Mouse (Mus musculus) liver, embryonic 12.5 days (tissue): ENCODE data around the gene Sox11. TPM values are rescaled to one million over a fixed set of nuclear protein-coding genes. Genes with fewer than 3 reads are reported as not detected.

ENCODE experiments used
- ATAC-seq: fragments of 200-750 bp; cut with Nextera tagmentation; 2 replicates; pipeline ENCODE4 v1.8.0; 2017; ENCODE audit warnings: moderate number of reproducible peaks, mild to moderate bottlenecking, moderate library complexity
- H3K27ac ChIP-seq: fragments of 300-500 bp; sonication (generic); 2 replicates; pipeline ENCODE4 v1.5.1; 2016; ENCODE audit warnings: mild to moderate bottlenecking
- H3K27me3 ChIP-seq: fragments of 300-500 bp; sonication (generic); replicated peaks from 2 replicates; pipeline ENCODE4 v1.6.1; 2016; ENCODE audit warnings: mild to moderate bottlenecking, moderate library complexity
- H3K36me3 ChIP-seq: fragments of 300-500 bp; sonication (generic); 2 replicates; pipeline ENCODE4 v1.6.1; 2016; ENCODE audit warnings: mild to moderate bottlenecking, moderate library complexity
- H3K4me1 ChIP-seq: fragments of 300-500 bp; sonication (generic); 2 replicates; pipeline ENCODE4 v1.6.1; 2016
- H3K4me2 ChIP-seq: fragments of 300-500 bp; sonication (generic); 2 replicates; pipeline ENCODE4 v1.6.1; 2016; ENCODE audit warnings: mild to moderate bottlenecking, moderate library complexity
- H3K4me3 ChIP-seq: fragments of 300-500 bp; sonication (generic); 2 replicates; pipeline ENCODE4 v1.5.1; 2016; ENCODE audit warnings: mild to moderate bottlenecking, moderate library complexity
- H3K9ac ChIP-seq: fragments of 300-500 bp; sonication (generic); 2 replicates; pipeline ENCODE4 v1.6.1; 2016; ENCODE audit warnings: mild to moderate bottlenecking, moderate library complexity
- H3K9me3 ChIP-seq: fragments of 300-500 bp; sonication (generic); replicated peaks from 2 replicates; pipeline ENCODE4 v1.6.1; 2016; ENCODE audit warnings: mild to moderate bottlenecking, moderate library complexity
- WGBS: fragments of 180-500 bp; shearing (Covaris S2); methylation state at CpG from one replicate; pipeline ENCODE4 v1.1.7; 2016; ENCODE audit not compliant: insufficient replicate concordance; 5-methylcytosine and 5-hydroxymethylcytosine counted together
- polyA plus RNA-seq: library from polyadenylated mRNA; unstranded; fragments of >200 nt; fragmentation: Nextera tagmentation; extraction: Ambion mirVana; gene quantifications from 2 replicates; pipeline ENCODE4 v1.2.1, GENCODE M21; 2016

Gene Sox11
- polyA plus RNA-seq, 1 experiment from 2014 or later = 5.6 TPM

DNA sequence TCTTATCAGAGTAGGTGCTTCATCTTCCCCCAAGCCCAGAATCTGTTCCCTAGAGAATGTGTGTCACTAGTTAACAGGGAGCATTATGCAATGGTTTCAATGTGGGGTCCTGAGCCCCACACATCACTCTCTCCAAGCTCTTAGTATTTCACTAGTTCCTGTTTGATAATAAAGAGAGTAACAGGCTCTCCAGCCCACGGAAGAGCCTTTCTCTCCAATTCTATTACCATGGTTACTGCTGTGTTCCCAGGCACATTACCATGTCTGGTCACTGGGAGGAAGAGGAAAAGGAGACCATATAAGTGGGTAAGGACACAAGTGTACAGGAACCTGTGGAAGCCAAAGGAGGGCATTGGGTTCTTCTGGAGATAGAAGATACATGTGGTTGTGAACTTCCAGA lies 19.0 kb downstream of the Sox11 start:
- no peak for ATAC-seq
- H3K36me3 ChIP-seq = no peaks in the 10 kb centered on the region

DNA sequence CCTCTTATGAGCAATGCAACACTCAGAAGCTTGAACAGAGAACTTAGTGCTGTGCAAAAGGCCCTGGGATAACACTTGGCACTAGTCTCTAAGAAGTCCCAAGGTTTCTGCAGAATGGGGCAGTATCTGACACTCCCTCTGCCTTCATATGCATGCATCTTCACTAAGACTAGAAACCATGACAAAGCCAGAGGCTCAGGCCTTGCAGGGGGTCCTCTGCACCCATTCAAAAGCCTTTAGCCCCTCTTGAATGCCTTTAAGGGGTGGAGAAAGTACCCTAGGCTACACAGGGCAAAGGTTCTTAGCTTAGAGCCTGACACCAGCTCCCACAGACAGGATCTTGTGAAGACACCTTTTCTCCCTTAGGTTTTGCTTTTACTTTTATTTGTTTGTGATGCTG lies 21.7 kb downstream of the Sox11 start:
- Histone ChIP-seq H3K4me1 (no peaks in the 10 kb centered on the region), H3K9ac (no peak overlapping the region), H3K27me3 (no peaks in the 10 kb centered on the region), H3K27ac (no peak overlapping the region), H3K4me3 (no peak overlapping the region), H3K36me3 (no peaks in the 10 kb centered on the region), H3K4me2 (no peak overlapping the region), H3K9me3 (no peaks in the 10 kb centered on the region)
- no peak for ATAC-seq

More for the DNA sequence above, 19.0 kb downstream of the Sox11 start:
- Histone ChIP-seq H3K9me3 (no peaks in the 10 kb centered on the region), H3K27ac (no peak overlapping the region), H3K9ac (no peak overlapping the region), H3K27me3 (no peaks in the 10 kb centered on the region), H3K4me3 (no peak overlapping the region), H3K4me2 (no peak overlapping the region), H3K4me1 (no peaks in the 10 kb centered on the region)
- 41% methylated on average over 1 of the region's 1 CpGs for WGBS

DNA sequence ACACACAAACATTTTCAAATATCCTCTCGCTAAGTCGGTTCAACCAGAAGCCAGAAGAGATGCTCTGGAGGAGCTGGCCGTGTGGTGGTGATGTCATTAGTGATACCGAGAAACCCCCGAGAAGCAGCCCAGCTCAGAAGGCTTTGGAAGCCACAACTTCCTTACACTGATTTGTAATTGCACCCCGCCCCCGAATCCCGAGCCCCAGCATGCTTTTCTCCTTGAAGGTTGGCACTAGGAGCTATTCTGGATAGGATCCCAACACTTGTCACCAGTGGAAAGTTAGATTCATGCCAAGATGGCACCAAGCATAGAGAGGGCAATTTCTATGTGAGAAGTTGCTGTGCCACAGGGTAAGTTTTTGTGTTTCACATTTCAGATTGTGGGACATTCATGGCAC lies 29.4 kb downstream of the Sox11 start:
- whole genome bisulfite sequencing = 21% methylated on average over 8 of the region's 8 CpGs

DNA sequence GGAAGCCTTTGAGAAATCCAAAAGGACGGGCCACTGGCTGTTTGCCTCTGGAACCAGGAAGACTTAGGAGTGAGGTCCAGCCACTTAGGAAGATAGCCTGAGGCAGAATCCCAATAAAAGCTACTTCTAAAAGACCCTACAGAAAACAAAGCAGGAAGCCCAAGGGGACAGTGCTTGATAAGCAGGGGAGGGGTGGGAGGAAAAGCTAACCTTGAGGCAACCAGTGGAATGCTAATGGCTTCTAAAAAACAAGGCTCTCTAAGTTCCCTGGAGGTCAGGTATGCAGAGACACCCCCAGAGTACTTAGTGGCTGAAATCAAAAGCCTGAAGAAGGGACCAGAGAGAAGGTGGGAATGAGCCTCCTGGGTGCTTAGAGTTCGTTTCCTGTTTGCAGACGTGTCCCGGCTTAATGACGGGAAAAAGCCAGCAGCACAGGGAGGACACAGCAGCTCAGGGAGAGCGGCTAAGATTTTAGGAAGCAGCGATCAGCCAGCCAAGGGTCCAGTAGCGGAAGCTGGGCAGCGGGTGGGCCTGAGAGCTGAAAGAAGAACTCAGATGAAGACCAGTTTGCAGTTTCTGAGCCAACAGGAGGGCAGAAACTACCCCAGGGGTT lies 30.4 kb downstream of the Sox11 start:
- Histone ChIP-seq H3K4me3 (no peak overlapping the region), H3K27ac (no peak overlapping the region), H3K27me3 (peaks cover 22% of the 10 kb centered on the region), H3K36me3 (no peaks in the 10 kb centered on the region), H3K9ac (no peak overlapping the region), H3K9me3 (no peaks in the 10 kb centered on the region), H3K4me2 (no peak overlapping the region), H3K4me1 (no peaks in the 10 kb centered on the region)
- ATAC-seq = no peak
- WGBS = 8% methylated on average over 9 of the region's 9 CpGs

More for the DNA sequence above, 29.4 kb downstream of the Sox11 start:
- Histone ChIP-seq H3K9ac (no peak overlapping the region), H3K4me3 (no peak overlapping the region), H3K4me2 (no peak overlapping the region), H3K4me1 (no peaks in the 10 kb centered on the region), H3K27me3 (peaks cover 22% of the 10 kb centered on the region), H3K27ac (no peak overlapping the region), H3K36me3 (no peaks in the 10 kb centered on the region), H3K9me3 (no peaks in the 10 kb centered on the region)
- ATAC-seq = no peak

- no peak overlapping the region for H3K27ac ChIP-seq
- H3K4me3 ChIP-seq = no peak overlapping the region
- H3K27me3 ChIP-seq = peaks cover 22% of the 10 kb centered on the region
- no peak overlapping the region for H3K4me2 ChIP-seq
- no peaks in the 10 kb centered on the region for H3K36me3 ChIP-seq
- H3K4me1 ChIP-seq = no peaks in the 10 kb centered on the region
- 16% methylated on average over 5 of the region's 5 CpGs for WGBS
- no peak overlapping the region for H3K9ac ChIP-seq
- no peaks in the 10 kb centered on the region for H3K9me3 ChIP-seq
- ATAC-seq = no peak
These were observed 31.0 kb downstream of the Sox11 start for GRCm38 (mm10) chr12:27311316-27311832.

- no peak overlapping the region for H3K4me3 ChIP-seq
- no peak overlapping the region for H3K4me2 ChIP-seq
- no peak for ATAC-seq
- H3K4me1 ChIP-seq = no peaks in the 10 kb centered on the region
- H3K27me3 ChIP-seq = peaks cover 22% of the 10 kb centered on the region
- no peak overlapping the region for H3K9ac ChIP-seq
- 49% methylated on average over 13 of the region's 13 CpGs for WGBS
- no peak overlapping the region for H3K27ac ChIP-seq
- no peaks in the 10 kb centered on the region for H3K36me3 ChIP-seq
- no peaks in the 10 kb centered on the region for H3K9me3 ChIP-seq
These were observed 31.7 kb downstream of the Sox11 start for GRCm38 (mm10) chr12:27310703-27311102.

GRCm38 (mm10) chr12:27309969-27310368 lies 32.4 kb downstream of the Sox11 start:
- Histone ChIP-seq H3K9me3 (no peaks in the 10 kb centered on the region), H3K36me3 (no peaks in the 10 kb centered on the region), H3K4me1 (no peaks in the 10 kb centered on the region; the same call in 1 of the 2 replicates), H3K9ac (no peak overlapping the region), H3K27ac (no peak overlapping the region), H3K27me3 (peaks cover 22% of the 10 kb centered on the region), H3K4me3 (no peak overlapping the region), H3K4me2 (no peak overlapping the region)
- ATAC-seq = no peak
- 59% methylated on average over 6 of the region's 6 CpGs for WGBS

GRCm38 (mm10) chr12:27304713-27305437 lies 37.5 kb downstream of the Sox11 start:
- 44% methylated on average over 2 of the region's 2 CpGs for WGBS
- Histone ChIP-seq H3K4me2 (no peak overlapping the region), H3K9ac (no peak overlapping the region), H3K4me1 (no peaks in the 10 kb centered on the region; the same call in 1 of the 2 replicates), H3K36me3 (no peaks in the 10 kb centered on the region), H3K27ac (no peak overlapping the region), H3K4me3 (no peak overlapping the region), H3K27me3 (no peaks in the 10 kb centered on the region), H3K9me3 (no peaks in the 10 kb centered on the region)
- ATAC-seq = no peak

GRCm38 (mm10) chr12:27303190-27303589 lies 39.2 kb downstream of the Sox11 start:
- Histone ChIP-seq H3K27me3 (no peaks in the 10 kb centered on the region), H3K36me3 (no peaks in the 10 kb centered on the region), H3K4me2 (no peak overlapping the region), H3K4me3 (no peak overlapping the region), H3K9ac (no peak overlapping the region), H3K9me3 (no peaks in the 10 kb centered on the region), H3K27ac (no peak overlapping the region), H3K4me1 (no peaks in the 10 kb centered on the region; the same call in 1 of the 2 replicates)
- ATAC-seq = no peak
- WGBS = 30% methylated on average over 6 of the region's 6 CpGs

GRCm38 (mm10) chr12:27298721-27299120 lies 43.7 kb downstream of the Sox11 start:
- WGBS = 60% methylated on average over 3 of the region's 3 CpGs
- Histone ChIP-seq H3K36me3 (no peaks in the 10 kb centered on the region), H3K27me3 (no peaks in the 10 kb centered on the region), H3K9me3 (no peaks in the 10 kb centered on the region), H3K4me3 (no peak overlapping the region), H3K27ac (no peak overlapping the region), H3K4me1 (no peaks in the 10 kb centered on the region), H3K9ac (no peak overlapping the region), H3K4me2 (no peak overlapping the region)
- ATAC-seq = no peak

DNA sequence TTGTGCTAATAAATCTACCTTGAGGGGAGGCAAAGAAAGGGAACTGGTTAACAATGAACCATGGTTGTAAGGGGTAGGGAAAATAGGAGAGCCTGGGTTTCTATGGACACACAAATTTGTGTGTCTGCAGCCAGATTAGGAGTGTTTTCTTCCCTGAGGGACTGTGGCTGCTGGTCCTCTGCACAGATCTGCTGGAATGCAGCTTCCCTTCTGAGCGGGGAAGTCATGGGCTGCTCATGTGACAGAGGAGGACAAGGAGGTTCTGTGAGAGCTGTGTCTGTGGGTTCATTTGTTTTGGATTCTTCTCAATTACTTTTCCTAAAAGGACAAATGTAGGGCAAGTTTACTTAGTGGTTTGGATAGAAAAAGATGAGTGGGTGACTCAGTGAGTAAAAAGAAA lies 48.2 kb downstream of the Sox11 start:
- WGBS = 38% methylated on average over 1 of the region's 1 CpGs
- Histone ChIP-seq H3K36me3 (no peaks in the 10 kb centered on the region), H3K27me3 (no peaks in the 10 kb centered on the region), H3K4me1 (no peaks in the 10 kb centered on the region), H3K9me3 (no peaks in the 10 kb centered on the region), H3K27ac (no peak overlapping the region), H3K9ac (no peak overlapping the region), H3K4me2 (no peak overlapping the region), H3K4me3 (no peak overlapping the region)
- ATAC-seq = no peak

DNA sequence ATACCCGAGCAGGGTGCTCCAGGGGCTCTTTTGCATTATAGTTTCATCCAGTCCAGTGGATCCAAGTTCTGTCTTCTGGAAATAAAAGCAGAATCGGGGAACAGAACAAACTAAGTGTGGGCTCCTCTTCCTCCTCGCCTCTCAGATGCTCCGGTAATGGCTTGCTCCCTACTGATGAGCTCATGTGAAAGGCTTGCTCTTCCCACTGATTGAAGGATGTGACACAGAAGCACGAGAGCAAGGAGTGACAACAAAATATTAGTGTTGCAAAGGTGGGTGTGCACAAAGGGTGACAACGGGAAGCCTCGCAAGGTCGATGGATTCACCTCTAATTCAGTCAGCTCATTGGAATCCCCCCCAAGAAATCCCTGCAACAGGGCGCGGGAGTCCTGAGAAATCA lies 48.6 kb downstream of the Sox11 start:
- WGBS = 58% methylated on average over 10 of the region's 10 CpGs
- Histone ChIP-seq H3K36me3 (no peaks in the 10 kb centered on the region), H3K9ac (no peak overlapping the region), H3K27ac (no peak overlapping the region), H3K9me3 (no peaks in the 10 kb centered on the region), H3K4me3 (no peak overlapping the region), H3K4me2 (no peak overlapping the region), H3K27me3 (no peaks in the 10 kb centered on the region), H3K4me1 (no peaks in the 10 kb centered on the region)
- no peak for ATAC-seq
